Mouse (Mus musculus) stomach, embryonic 14.5 days (tissue): ENCODE measurements around the gene Ranbp10. TPM values are rescaled to one million over a fixed set of nuclear protein-coding genes. Genes with fewer than 3 reads are reported as not detected.
A peak's percentile ranks its signal among the peaks of the same experiment; 100 is the strongest.

Experiments
- ATAC-seq: fragments of 200-750 bp; cut with Nextera tagmentation; 2 replicates; pipeline ENCODE4 v1.8.0; 2017; ENCODE audit warnings: low read depth, moderate TSS enrichment; ENCODE audit not compliant: insufficient number of reproducible peaks, insufficient read depth, low FRiP score
- H3K27ac ChIP-seq: fragments of 300-500 bp; sonication (generic); 2 replicates; pipeline ENCODE4 v1.5.1; 2014; ENCODE audit warnings: mild to moderate bottlenecking, low read length, moderate library complexity, mixed read lengths
- H3K27me3 ChIP-seq: fragments of 300-500 bp; sonication (generic); 2 replicates; pipeline ENCODE4 v1.6.1; 2014; ENCODE audit warnings: low read length, control low read depth, mixed read lengths; ENCODE audit not compliant: control insufficient read depth, insufficient read depth
- H3K36me3 ChIP-seq: fragments of 300-500 bp; sonication (generic); 2 replicates; pipeline ENCODE4 v1.6.1; 2014; ENCODE audit warnings: mild to moderate bottlenecking, control low read depth, low read length, moderate library complexity, mixed read lengths; ENCODE audit not compliant: control insufficient read depth, insufficient read depth
- H3K4me1 ChIP-seq: fragments of 300-500 bp; sonication (generic); 2 replicates; pipeline ENCODE4 v1.6.1; 2014; ENCODE audit warnings: low read length, control low read depth, mixed read lengths; ENCODE audit not compliant: control insufficient read depth, insufficient read depth
- H3K4me2 ChIP-seq: fragments of 300-500 bp; sonication (generic); replicated peaks from 2 replicates; pipeline ENCODE4 v1.6.1; 2014; ENCODE audit warnings: low read depth, low read length, control low read depth
- H3K4me3 ChIP-seq: fragments of 300-500 bp; sonication (generic); 2 replicates; pipeline ENCODE4 v1.5.1; 2014; ENCODE audit warnings: low read depth, low read length, control low read depth
- H3K9ac ChIP-seq: fragments of 300-500 bp; sonication (generic); replicated peaks from 2 replicates; pipeline ENCODE4 v1.6.1; 2014; ENCODE audit warnings: low read depth, mild to moderate bottlenecking, control low read depth, low read length, moderate library complexity, mixed read lengths
- H3K9me3 ChIP-seq: fragments of 300-500 bp; sonication (generic); 2 replicates; pipeline ENCODE4 v1.6.1; 2016; ENCODE audit warnings: low read depth, low read length, control low read depth; ENCODE audit not compliant: control insufficient read depth
- WGBS: fragments of 180-500 bp; shearing (Covaris S2); extraction: QIAGEN DNeasy Blood & Tissue Kit; methylation state at CpG from one replicate; pipeline ENCODE4 v1.1.7; 2014; 5-methylcytosine and 5-hydroxymethylcytosine counted together
- polyA plus RNA-seq: library from polyadenylated mRNA; unstranded; fragments of >200 nt; fragmentation: Nextera tagmentation; extraction: Ambion mirVana; gene quantifications from 2 replicates; pipeline ENCODE4 v1.2.1, GENCODE M21; 2014

The Ranbp10 gene
- polyA plus RNA-seq: 15.0 and 18.4 TPM in 2 replicates

GRCm38 (mm10) chr8:105826861-105827848 lies at the start of gene Ranbp10, which contains the start of gene Tsnaxip1:
Gene Ranbp10 (minus strand): TSS chr8:105827350.
Gene Tsnaxip1 (plus strand): TSS chr8:105827731.
- peak within 1 kb of the TSS; percentile 94 for H3K4me3 ChIP-seq
- H3K27ac ChIP-seq: peak within 1 kb of the TSS; percentile 45; the same call in 1 of the 2 replicates
- peaks cover 10% of the 10 kb centered on the region; the same call in 1 of the 2 replicates for H3K36me3 ChIP-seq
- peak within 1 kb of the TSS; percentile 87 for H3K9ac ChIP-seq
- peaks cover 7% of the 10 kb centered on the region for H3K4me1 ChIP-seq
- H3K9me3 ChIP-seq: no peaks in the 10 kb centered on the region
- H3K4me2 ChIP-seq: peak within 1 kb of the TSS; percentile 67
- H3K27me3 ChIP-seq: no peaks in the 10 kb centered on the region
- ATAC-seq: peak; percentile 97
- under 1% methylated on average over 47 of the region's 52 CpGs for WGBS

- no peaks in the 10 kb centered on the region for H3K9me3 ChIP-seq
- no peak overlapping the region for H3K9ac ChIP-seq
- H3K27me3 ChIP-seq: no peaks in the 10 kb centered on the region
- H3K4me2 ChIP-seq: no peak overlapping the region
- H3K4me3 ChIP-seq: no peak overlapping the region
- WGBS: 88% methylated on average over 6 of the region's 6 CpGs
- H3K4me1 ChIP-seq: no peaks in the 10 kb centered on the region
- no peak overlapping the region for H3K27ac ChIP-seq
- ATAC-seq: no peak
- peaks cover 56% of the 10 kb centered on the region for H3K36me3 ChIP-seq
These were observed 47.2 kb upstream of the Ranbp10 start for GRCm38 (mm10) chr8:105874301-105874700.

- Histone ChIP-seq H3K9me3 (no peaks in the 10 kb centered on the region), H3K9ac (no peak overlapping the region), H3K4me1 (peaks cover 8% of the 10 kb centered on the region; the same call in 1 of the 2 replicates), H3K27ac (no peak overlapping the region), H3K36me3 (peaks cover 46% of the 10 kb centered on the region), H3K27me3 (no peaks in the 10 kb centered on the region), H3K4me2 (no peak overlapping the region), H3K4me3 (no peak overlapping the region)
- no peak for ATAC-seq
- 81% methylated on average over 6 of the region's 6 CpGs for WGBS
These were observed 39.3 kb upstream of the Ranbp10 start for GRCm38 (mm10) chr8:105866364-105867029.

GRCm38 (mm10) chr8:105861951-105862350 lies 34.8 kb upstream of the Ranbp10 start:
- no peak for ATAC-seq
- Histone ChIP-seq H3K27me3 (no peaks in the 10 kb centered on the region), H3K4me1 (peaks cover 19% of the 10 kb centered on the region; the same call in 1 of the 2 replicates), H3K4me3 (peak overlapping the region; percentile 92), H3K27ac (no peak overlapping the region), H3K36me3 (peaks cover 17% of the 10 kb centered on the region), H3K4me2 (peak overlapping the region; percentile 57), H3K9me3 (no peaks in the 10 kb centered on the region), H3K9ac (peak overlapping the region; percentile 93)
- WGBS: 9% methylated on average over 1 of the region's 1 CpGs

GRCm38 (mm10) chr8:105860143-105860981 lies 33.2 kb upstream of the Ranbp10 start, which contains the start of gene Nutf2:
Gene Nutf2 (plus strand): TSS chr8:105860580.
- H3K36me3 ChIP-seq: peaks cover 4% of the 10 kb centered on the region
- peak; percentile 98 for ATAC-seq
- H3K9me3 ChIP-seq: no peaks in the 10 kb centered on the region
- H3K4me1 ChIP-seq: peaks cover 29% of the 10 kb centered on the region
- peak within 1 kb of the TSS; percentile 92 for H3K4me3 ChIP-seq
- peak within 1 kb of the TSS; percentile 93 for H3K27ac ChIP-seq
- peak within 1 kb of the TSS; percentile 93 for H3K9ac ChIP-seq
- under 1% methylated on average over 58 of the region's 59 CpGs for WGBS
- H3K27me3 ChIP-seq: no peaks in the 10 kb centered on the region
- peak within 1 kb of the TSS; percentile 57 for H3K4me2 ChIP-seq

GRCm38 (mm10) chr8:105859314-105859713 lies 32.2 kb upstream of the Ranbp10 start:
- Histone ChIP-seq H3K4me3 (0 out of 2 replicates have a peak overlapping the region, but pooled peaks have one; percentile 92), H3K4me1 (peaks cover 29% of the 10 kb centered on the region), H3K9ac (no peak overlapping the region), H3K27ac (peak overlapping the region; percentile 64; the same call in 1 of the 2 replicates), H3K9me3 (no peaks in the 10 kb centered on the region), H3K36me3 (peaks cover 4% of the 10 kb centered on the region), H3K4me2 (peak overlapping the region; percentile 33), H3K27me3 (no peaks in the 10 kb centered on the region)
- 55% methylated on average over 5 of the region's 5 CpGs for WGBS
- no peak for ATAC-seq

- no peak for ATAC-seq
- H3K27ac ChIP-seq: no peak overlapping the region
- no peaks in the 10 kb centered on the region for H3K27me3 ChIP-seq
- peaks cover 4% of the 10 kb centered on the region for H3K36me3 ChIP-seq
- H3K4me3 ChIP-seq: no peak overlapping the region
- H3K9me3 ChIP-seq: no peaks in the 10 kb centered on the region
- 83% methylated on average over 5 of the region's 5 CpGs for WGBS
- H3K9ac ChIP-seq: no peak overlapping the region
- H3K4me2 ChIP-seq: no peak overlapping the region
- H3K4me1 ChIP-seq: peaks cover 29% of the 10 kb centered on the region
These were observed 31.3 kb upstream of the Ranbp10 start for GRCm38 (mm10) chr8:105858495-105858894.
